Mouse (Mus musculus): ENCODE data around the gene Ptpn7.

- no peak for TF ChIP-seq CTCF (IDR thresholded peaks at IDR 0.05; ENCODE audit: low read depth)
- no peak for TF ChIP-seq EP300 (IDR thresholded peaks at IDR 0.05; ENCODE audit: low read depth)
Measured at GRCm38 (mm10) chr1:135158633-135159032, 26.1 kb downstream of the Ptpn7 start.
